Mouse (Mus musculus) cortical plate, adult 2 months (tissue): ENCODE results near the gene Tnfsf12.

ENCODE experiments used
- CTCF ChIP-seq: fragments of 200-500 bp; IDR thresholded peaks from 2 replicates; pipeline ENCODE4 v1.5.1; 2011; ENCODE audit warnings: mild to moderate bottlenecking, control low read depth, low read length; ENCODE audit not compliant: insufficient read depth; ENCODE audit errors: extremely low read depth
- POLR2A ChIP-seq: fragments of 200-500 bp; IDR thresholded peaks from 2 replicates; pipeline ENCODE4 v1.6.1; 2011; ENCODE audit warnings: mild to moderate bottlenecking, low read length, control low read depth; ENCODE audit not compliant: insufficient read depth; ENCODE audit errors: extremely low read depth

DNA sequence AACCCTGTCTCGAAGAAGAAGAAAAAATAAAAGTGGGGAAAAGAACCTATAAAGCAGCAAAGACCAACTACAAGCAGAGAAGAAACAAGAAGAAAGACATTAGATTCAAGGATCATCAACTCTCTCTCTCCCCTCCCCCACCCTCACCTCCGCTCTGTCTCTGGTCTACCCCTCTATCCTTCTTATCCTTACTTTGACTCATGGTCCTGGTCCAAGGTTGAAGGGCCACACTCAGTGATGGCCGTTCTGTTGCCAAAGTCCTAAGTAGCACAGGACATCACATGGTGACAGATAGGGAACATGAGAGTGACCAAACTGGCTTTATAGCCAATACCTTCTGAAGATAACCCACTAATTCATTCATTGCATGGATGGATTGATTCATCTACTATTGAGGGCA, 1.7 kb upstream of the Tnfsf12 start:
- no peak for TF ChIP-seq CTCF
- no peak for TF ChIP-seq POLR2A
